Mouse (Mus musculus): ENCODE measurements around the gene Ube2cbp. TPM values are rescaled to one million over a fixed set of nuclear protein-coding genes. Genes with fewer than 3 reads are reported as not detected.

Gene Ube2cbp
- total RNA-seq, 2 experiments from 2014 or later, result 5.7 to 7.3 TPM

GRCm38 (mm10) chr9:86327341-86327740 is 137.4 kb downstream of the Ube2cbp start:
- DNase-seq (ENCODE audit: low spot score in 2 of 2), result no peak

GRCm38 (mm10) chr9:86324772-86325171 is 140.0 kb downstream of the Ube2cbp start:
- DNase-seq (ENCODE audit: low spot score in 2 of 2), result no peak

DNA sequence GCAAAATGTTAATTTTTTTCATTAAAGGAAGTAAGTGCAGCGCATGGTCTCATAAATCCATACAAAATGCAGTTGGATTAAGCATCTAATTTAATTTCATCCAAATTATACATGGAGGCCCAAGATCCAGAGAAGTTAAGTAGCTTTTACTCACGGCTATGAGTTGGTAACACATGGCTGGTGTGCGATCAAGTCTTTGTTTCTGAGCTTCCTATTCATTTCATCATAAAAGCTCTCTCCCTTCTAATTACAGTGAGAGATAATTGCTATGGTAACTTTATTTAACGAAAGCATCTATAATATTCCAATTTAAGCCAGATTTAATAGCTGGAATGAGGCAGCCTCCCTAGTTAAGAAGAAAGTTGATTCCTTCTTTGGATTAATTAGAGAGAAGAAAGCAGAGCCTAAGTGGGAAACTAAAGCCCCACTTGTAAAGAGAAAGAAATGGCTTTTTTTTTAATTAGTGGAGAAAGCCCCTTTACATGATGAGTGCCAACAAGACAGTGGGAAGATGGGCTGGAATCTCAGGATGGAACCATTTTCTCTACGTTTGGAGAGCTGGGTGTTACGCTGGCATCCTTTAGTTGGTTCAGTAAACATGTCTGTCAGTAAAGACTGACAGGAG is 145.1 kb downstream of the Ube2cbp start:
- no peak for DNase-seq (ENCODE audit: low spot score in 2 of 2)

DNA sequence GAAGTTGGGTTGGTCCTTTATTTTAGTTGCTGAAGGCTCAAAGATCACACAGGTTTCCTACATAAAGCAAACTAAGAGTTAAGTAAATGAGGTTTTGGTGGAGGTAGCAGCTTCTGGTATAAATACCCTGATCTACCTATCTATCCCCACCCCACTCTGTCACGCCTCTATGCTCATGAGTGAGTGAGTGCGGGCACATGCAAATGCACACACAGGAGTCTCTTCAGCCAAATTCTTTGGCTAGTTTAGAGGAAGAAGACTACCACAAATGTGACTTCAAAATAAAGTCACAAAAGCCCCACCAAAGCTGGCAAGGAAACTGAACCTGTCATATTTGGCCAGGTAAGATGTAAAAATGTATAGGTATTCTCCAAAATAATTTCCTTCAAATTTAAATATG is 149.1 kb downstream of the Ube2cbp start:
- DNase-seq (ENCODE audit: low spot score in 2 of 2), result no peak

DNA sequence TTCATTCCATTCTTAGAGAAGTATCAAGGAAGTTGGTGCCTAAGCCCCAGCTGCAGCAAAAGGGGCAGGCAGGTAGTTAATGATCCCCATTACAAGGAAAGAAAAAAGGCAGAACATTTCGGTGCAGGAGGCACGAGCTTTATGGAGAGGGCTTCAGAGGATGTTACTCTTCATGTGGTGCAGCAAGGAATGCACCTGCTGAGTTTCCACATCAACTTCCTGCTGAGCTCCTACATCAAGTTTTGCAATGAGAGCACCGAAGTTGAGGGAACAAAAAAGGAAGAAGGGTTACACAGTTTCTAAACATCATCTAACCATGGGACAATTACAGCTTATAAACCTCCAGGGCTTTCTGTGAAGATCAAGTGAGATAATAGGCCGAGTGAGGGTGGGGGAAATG is 156.1 kb downstream of the Ube2cbp start:
- DNase-seq (ENCODE audit: low spot score in 2 of 2), result no peak

- DNase-seq (ENCODE audit: low spot score in 2 of 2), result no peak
Measured at GRCm38 (mm10) chr9:86306556-86306955, 158.2 kb downstream of the Ube2cbp start.

GRCm38 (mm10) chr9:86301407-86301806 is 163.3 kb downstream of the Ube2cbp start:
- no peak for DNase-seq (ENCODE audit: low spot score in 2 of 2)

DNA sequence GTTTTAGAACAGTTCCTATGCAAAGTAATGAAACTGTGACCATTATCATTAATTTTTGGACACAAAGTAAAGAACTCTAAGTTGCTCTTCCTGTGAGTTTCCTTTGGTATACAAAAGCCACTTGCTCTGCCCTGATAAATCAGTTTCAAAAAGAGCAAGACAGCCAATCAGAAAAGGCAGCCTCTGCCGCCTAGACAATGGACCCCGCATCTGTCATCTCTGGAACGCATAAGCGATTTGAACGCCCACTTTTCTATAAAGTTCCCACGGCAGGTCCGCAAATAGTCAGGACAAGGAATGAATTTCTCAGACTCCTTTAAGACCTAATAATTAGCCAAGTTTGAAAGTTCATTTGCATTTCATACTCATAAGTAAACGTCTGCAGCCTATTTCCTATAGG is 166.2 kb downstream of the Ube2cbp start:
- no peak for DNase-seq (ENCODE audit: low spot score in 2 of 2)

DNA sequence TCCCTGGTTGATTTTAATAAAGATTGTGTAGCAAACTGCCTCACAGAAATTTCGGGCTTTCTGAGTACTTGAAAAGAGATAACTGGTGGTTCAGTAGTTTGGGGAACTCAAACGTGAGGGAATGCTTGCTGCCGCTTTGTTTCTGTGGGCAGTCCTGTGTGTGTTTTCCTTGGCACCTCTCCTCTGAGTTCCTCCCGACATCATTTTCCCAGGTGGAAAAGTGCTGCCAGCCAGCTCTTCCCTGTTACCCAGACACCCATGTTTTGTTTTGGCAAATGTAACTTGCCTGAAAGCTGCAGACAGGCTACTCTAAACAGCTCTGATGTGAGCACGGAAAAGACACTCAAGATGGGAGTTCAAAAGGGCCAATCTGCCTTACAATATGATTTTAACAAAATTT is 166.6 kb downstream of the Ube2cbp start:
- no peak for DNase-seq (ENCODE audit: low spot score in 2 of 2)

- DNase-seq (ENCODE audit: low spot score in 2 of 2), result no peak
Measured at GRCm38 (mm10) chr9:86296683-86297638, 167.8 kb downstream of the Ube2cbp start.

DNA sequence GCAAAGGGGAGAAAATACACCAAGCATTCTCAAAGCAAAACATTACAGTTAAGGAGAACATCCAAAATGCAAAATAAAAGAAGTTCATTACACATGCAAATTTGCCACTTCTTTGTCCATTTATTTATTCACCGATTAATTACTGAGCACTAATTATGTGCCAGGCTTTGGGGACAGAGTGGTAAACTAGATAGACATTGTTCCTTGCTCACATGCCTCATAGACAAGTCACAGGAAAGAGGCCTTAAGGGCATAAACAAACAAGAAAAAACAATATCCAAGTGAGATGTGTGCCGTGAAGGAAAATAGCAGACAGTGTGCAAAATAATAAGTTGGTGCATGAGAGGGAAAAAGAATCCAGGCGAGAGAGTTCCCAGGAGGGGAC is 177.2 kb downstream of the Ube2cbp start:
- no peak for DNase-seq (ENCODE audit: low spot score in 2 of 2)

DNA sequence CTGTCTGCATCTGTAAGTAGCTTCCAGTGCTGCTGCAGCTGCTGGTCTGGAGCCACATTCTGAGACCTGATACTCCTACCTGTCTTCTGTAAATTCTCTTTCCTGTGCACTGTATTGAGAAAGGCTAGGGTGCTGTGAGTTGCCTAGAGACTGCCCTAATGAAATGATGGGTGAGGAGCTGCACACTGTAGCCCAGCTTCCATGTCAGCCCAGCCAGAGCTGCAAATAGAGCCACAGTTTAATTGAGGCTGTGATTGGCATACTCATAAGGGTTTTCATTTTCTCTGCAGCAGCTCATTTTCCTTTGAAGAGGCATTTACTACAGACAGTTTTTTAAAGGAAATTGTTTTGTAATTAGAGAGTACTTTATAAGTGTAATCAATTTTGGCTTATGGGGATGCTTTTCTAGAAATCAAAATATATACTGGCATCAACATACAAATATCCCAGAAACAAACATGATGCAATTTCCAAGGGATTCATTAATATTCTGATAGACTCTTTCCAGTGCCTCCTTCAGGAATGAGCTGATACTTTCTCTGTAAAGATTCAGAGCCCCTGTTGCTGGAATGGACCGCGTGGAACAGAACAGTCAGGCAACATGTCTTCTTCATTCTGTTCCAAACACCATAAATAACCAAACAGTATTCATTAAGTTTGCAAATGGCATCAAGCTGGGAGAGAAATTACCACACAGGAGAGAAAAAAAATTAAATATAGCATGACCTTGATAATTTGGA is 177.8 kb downstream of the Ube2cbp start:
- DNase-seq (ENCODE audit: low spot score in 2 of 2), result no peak

- no peak for DNase-seq (ENCODE audit: low spot score in 2 of 2)
Measured at GRCm38 (mm10) chr9:86282555-86282954, 182.2 kb downstream of the Ube2cbp start.

GRCm38 (mm10) chr9:86281147-86281467 is 183.6 kb downstream of the Ube2cbp start:
- DNase-seq (ENCODE audit: low spot score in 2 of 2), result no peak

DNA sequence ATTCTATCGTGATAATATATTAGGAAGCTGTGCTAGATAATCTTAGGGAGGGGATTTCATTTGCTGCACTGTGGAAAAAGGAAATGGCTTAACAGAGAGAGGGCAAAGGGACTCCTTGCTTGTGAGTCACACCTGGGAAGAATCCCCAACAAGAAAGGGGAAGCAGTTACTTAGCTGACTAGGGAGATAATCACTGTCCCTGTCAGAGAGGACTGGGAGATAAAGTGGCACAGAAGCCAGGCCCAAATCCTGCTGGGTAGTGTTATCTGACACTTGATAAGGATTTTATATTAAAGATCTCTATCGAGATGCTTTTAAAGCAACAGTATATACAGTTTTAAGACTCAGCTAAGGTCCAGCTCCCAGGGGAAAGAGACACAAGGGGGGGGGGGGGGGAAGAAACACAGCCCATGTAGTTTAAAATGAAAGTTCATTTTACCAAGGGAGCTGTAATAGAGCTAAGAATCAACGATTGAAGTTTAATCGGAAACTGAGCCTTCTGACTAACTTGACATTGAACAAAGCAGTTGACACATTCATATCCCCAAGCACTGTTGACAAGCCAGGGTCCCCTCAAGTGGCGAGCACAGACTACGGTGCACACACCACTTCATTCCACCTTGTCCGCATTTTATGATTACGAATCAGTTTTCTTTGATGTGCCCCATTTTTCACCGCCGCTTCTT is 184.1 kb downstream of the Ube2cbp start:
- DNase-seq (ENCODE audit: low spot score in 2 of 2), result no peak

GRCm38 (mm10) chr9:86269541-86269940 is 195.2 kb downstream of the Ube2cbp start:
- no peak for DNase-seq (ENCODE audit: low spot score in 2 of 2)

- no peak for DNase-seq (ENCODE audit: low spot score in 2 of 2)
Measured at GRCm38 (mm10) chr9:86266658-86267057, 198.1 kb downstream of the Ube2cbp start.

All from left cerebral cortex, adult 18-20 months (tissue).